Mouse (Mus musculus) retina, adult 2 months (tissue): Measurements from ENCODE around the gene Ccdc34.

ENCODE experiments used
- DNase-seq: peaks from one replicate; pipeline ENCODE4 v3.0.0-alpha.2; 2012; ENCODE audit warnings: low read depth, low spot score

The Ccdc34 gene

DNA sequence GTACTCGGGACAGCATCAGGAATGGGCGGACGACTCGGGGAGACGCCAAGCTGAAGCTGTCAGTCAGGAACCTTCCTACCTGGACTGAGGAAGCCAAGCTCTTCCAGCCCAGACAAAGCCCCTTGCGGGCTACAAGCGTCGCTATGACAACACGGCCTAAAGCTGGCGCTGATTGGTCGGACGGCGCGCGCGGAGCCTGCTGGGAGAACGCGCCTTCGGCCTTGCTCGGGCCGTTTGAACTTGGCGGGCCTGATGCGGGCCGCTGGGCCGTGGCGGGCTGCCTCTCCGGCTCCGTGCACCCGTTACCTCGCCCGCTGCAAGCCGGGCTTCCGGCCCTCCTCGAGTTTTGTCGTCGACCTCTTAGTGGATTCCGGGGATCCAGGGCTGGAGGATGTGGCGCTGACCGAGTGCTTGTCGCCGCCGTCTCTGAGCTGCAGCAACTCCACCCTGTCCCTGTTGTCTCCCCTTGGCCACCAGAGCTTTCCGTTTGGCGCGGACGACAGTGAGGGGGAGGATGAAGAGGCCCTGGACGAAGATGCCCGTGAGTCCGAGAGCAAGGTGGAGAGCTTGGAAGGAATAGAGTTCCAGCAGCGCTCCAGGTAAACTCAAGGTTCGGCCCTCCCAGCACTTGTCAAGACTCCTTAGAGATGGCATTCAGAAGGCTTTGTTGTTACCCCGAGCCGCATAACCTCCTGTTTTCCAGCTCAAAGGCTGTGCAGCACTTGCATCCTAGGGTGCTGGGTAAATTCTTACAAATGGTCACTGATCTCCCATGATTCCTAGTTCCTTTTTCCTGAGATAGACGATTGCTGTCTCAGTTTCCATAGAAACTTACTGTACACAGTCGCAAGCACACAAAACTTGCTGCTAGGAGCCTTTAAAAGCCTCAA, at the start of gene Ccdc34:
Gene Ccdc34 (plus strand): TSS at position 202 of the 890 bp plus-strand sequence.
- DNase-seq, result peak; percentile 84

DNA sequence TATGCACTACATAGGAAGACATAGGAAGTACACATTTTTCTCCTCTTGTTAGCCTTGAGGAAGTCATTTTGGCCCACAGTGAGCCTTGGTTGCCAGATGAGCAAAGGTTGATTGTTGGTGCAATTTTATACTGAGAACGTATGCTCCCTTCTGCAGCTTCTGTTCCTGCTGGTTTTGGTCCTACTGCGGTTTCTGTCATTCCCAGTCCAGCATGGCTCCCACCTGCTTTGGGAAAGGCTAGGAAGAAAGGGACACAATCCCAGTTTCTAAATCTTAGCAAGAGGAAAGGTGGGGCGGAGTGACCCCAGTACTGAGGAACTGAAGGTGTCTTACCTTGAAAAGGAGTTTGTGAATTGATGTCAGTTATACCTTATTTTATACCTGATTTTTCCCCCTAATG, 48.2 kb upstream of the Ccdc34 start:
- DNase-seq, result no peak

DNA sequence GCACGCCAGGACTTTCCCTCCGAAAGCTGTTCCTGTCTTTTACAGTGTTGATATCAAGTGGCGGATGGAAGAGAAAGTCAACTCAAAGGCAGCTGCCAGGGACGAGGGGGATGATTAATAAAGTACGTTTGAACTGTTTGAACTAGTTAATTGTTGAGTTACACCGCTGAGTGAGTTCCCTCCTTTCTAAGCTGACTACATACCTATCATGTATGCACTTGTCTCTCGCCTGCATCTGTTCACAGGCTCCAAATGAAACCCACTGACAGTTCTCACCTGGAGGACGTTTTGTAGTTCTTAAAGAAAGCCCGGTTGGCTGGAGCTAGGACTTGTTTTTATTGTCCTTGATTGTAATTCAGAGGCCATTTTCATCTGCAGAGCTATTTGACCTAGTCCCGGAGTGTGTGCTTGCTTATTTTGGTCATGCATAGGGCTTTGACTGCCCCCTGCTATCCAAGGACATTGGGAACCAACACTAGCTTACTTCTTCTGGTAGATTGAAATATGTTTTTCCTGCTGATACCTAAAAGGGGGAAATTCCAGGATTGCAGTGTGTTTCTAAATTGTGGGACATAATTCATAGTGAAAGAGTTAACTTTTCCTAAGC, 47.6 kb upstream of the Ccdc34 start:
- DNase-seq, result no peak

DNA sequence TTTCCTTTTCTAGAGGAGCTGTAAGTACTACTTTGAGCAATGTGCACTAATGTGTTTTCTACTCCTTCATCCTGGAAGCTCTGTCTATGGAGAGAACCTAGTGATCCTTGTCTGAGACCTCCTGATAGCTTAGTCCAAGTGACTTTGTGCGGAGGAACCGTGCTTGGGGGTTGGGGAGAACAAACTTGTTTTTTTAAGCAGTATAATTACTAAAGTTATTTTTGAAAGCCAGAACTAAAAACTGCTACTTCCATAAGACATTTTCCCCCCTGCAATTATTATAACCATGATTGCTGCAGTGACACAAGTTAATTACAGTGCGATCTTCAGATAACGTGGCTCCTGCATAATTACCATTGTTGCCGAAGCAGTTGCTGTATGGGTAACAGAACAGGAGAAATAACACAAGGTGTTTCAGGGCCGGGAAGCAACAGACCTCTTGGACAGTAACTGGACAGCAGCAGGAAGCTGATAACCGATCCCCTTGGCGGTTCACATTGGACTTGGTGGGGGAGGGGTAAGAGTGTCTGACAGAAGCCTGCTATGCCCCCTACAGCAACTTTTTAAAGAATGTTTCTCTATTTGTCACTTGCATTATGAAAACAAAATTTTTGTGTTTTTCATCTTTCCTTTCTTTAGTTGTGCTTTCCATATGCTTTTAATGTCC, 46.7 kb upstream of the Ccdc34 start:
- no peak for DNase-seq

DNA sequence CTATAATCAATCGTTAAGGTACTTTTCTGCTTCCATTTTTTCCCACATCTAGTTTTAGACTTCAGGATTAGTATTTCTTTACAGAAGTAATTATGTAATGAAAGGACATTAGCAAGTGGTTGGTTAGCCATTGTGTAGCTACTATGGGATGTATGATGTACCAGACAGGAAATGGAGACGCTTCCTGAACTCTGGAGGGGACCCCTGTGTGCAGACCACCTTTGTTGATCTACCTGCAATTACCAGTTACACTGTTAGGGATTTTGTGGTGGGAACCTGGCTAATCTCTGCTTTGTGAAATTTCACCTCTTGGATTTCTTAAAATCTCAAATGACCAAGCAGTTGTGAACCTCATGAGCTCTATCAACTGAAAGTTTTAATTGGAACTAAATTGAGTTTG, 45.3 kb upstream of the Ccdc34 start:
- DNase-seq, result no peak

DNA sequence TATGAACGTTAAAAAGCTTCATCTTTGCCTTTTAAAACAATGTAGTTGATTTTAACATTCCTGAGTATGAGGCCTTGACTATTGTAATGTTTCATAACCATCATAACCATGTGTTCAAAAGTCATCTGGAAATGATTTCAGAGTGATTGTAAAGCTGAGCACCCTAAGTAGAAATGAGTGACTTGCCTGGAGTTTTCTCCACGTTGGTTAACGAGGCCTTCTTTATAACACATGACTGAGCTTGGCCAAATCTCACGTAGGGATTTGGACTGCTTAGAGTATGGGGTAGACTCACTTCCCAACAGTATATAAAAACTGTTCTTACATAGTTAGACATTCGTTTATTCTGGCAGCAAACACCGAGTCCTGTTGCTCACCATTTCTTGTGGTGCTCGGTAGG, 44.7 kb upstream of the Ccdc34 start:
- DNase-seq, result no peak

DNA sequence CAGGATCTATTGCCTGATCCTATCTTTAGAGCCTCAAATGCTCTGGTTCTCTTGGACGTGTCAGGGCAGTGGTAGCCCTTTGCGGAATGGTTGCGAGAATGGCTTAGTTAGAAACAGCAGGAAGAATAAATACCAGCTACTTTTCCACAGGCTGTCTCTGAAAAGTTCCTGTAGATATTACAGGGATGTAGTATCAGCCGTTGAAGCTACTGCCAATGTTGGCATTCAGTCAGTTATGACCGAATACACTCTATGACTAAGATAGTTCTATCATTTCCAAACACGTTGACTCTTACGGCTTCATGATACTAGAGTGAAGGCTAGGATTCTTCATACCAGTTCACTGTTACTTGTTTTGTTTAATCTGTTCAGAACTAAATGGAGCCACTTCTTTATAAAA, 42.8 kb upstream of the Ccdc34 start:
- no peak for DNase-seq

DNA sequence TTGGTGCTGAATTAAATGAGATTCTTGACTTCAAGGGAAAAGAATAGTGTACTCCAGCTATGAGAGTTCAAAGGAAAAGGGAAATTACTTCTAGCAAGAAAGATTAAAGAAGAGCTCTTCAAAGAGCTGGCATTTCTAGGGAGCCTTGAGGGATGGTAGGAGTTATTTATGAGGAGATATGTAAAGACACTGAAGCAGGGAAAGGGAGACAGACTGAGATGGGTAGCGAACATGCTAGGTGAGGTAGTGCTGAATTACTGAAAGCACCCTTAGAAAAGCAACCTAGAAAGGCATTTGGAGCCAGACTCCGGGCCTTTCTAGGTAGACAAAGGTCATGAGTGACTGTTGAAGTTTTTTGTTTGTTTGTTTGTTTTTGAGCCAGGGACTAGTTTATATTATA, 41.4 kb upstream of the Ccdc34 start:
- no peak for DNase-seq

DNA sequence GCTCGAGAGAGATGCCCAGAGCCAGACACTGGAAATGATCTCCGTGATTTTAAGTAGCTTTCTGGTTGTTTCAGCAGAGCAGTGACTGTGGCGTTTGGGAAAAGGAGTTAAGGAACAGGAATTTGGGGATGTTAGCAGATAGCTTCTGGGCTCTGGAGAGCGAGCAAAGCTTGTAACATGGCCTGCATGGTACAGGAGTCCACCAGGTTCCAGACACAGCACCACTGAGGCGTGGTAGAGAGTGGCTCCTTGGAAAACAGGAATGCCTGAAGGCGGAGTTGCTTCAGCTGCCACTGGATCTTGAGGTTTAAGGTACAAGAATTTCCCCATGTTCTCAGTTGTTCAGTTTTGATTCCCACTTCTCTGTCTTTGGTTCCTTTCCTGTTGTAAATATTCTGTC, 40.3 kb upstream of the Ccdc34 start:
- no peak for DNase-seq

DNA sequence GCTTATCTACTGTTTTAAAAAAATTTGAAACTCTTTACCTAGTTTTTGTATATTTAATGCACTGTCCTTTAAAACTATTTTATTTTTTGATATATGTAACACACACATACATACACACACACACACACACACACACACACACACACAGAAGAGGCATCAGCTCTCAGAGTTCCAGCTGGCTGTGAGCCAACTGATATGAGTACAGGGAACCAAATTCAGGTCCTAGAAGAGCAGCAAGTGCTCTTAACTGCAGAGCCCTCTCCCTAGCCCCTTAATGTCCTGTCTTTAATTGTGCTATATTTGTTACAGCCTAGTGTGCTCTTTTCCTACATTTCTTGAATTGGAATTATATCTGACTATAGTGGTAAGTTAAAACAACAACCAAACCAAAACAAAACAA, 38.4 kb upstream of the Ccdc34 start:
- DNase-seq, result no peak

DNA sequence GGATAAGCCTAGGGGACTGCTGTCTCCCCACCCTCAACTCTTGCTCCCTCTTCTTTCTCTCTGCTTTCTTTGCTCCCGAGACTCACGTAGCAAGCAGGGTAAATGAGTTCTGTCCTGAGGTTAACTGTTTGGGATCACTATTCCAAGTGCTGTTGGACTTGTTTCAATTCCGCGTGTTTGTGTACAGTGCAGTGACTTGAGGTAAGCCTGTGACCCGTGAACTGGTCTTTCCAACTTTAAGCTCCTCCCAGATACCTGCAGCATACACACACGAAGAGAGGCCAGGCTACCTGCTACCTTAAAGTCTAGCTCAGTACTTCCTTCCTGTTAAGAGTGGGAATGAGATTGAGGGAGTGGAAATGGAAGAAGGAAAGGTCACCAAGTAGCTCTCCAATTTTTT, 34.2 kb upstream of the Ccdc34 start:
- no peak for DNase-seq

DNA sequence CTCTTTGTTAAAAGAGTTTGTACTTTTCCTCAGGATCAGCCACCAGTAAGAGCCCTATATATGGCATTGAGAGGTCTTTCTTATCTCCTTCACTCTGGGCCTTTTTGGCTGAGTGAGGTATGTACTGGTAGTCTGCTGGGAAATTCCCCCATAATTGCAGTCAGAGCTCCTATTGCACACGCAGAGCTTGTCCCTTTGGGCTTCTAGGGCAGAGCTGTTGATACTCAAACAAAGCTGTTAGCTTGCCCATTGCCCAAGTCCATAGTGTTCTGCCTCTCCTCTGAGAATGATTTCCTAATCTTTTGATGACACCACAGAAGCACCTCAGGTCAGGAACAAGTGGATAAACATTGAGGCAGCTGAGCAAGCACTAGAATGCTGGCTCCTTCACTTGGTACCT, 32.7 kb upstream of the Ccdc34 start:
- DNase-seq, result no peak

DNA sequence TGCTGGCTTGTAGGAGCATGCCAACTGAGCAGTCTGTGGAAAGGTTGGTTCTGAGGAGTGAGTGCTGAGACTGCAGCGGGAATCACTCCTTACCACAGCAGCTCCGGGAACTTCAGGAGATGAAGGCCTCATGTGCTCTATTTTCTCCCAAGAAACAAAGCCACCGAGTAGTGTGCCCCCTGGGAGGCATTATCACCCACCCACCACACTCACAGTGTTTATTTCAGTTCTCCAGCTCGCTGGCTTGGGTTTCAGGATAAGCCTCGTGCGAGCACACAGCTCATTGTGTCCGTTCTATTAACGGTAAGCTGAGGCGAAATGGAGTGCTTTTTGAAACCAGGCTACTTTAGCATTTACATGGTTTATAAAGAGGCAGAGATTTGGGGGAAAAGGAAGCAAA, 32.1 kb upstream of the Ccdc34 start:
- DNase-seq, result no peak

DNA sequence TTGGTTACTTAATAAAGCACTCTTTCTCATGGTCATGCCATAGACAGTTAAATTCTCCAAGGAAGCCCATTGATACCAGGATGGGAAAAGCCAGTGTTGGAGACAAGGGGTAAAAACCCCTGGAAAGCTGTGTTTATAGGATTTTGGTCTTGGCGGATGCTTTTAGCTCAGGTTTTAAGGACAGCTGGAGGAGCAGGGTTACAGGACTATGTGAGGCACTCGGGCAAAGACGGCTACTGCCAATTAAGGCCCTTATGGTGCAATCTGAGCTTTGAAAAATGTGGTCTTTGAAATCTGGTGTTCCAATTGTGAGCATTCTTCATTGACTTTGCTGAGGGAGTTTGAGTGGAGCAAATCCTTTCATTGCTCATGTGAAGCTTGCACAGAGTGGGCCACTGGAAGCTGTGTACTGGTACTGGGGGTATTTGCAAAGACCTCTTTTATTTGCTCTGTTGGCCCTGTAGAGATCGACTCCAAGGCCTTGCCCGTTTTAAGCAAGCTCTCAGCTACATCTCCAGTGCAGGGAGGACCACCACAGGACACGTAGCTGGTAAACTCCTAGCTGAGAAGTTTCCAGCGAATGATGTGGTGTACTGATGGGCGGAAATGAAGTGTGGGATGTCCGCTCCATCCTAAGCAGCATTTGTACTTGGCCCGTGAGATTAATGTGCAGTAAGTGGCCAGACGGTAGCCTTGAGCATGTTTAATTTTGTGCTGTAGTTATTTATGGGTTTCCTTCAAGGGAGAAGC, 31.4 kb upstream of the Ccdc34 start:
- DNase-seq, result no peak

DNA sequence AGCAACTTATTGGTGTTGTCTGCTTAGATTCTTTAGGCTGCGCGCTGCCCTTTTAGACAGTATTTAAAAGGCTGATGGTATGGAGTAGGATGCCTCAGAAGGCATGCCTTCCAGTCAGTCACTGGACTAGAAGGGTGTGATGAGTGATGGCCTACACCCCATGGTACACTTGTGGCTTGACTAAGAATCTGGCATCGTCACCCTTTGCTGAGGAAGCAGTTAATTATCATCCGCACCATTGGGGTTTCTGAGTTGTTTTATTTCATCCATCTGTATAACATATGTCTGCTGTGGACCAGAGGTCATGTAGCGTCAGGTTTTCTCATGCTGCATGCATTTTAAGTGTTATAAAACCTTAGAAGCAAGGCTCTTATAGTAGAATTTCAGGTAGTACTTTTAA, 29.7 kb upstream of the Ccdc34 start:
- no peak for DNase-seq

DNA sequence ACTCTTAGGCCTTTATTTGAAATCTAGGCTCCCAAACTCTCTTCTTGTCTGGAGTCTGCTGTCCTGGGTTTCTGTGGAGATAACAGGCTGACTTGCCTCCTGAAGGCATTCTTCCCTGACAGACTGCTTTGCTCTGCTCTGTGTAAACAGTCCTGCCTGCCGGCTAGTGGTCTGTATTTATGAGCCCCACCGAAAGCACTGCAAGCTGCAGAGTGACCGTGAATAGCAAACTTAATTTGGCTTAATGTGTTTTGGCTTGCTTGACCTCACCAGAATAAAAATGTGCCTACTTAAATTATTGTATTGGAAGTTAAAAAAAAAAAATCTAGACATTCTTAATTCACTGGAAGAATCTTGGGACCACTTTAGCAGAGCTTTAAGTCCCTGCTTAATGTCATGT, 28.4 kb upstream of the Ccdc34 start:
- DNase-seq, result no peak

DNA sequence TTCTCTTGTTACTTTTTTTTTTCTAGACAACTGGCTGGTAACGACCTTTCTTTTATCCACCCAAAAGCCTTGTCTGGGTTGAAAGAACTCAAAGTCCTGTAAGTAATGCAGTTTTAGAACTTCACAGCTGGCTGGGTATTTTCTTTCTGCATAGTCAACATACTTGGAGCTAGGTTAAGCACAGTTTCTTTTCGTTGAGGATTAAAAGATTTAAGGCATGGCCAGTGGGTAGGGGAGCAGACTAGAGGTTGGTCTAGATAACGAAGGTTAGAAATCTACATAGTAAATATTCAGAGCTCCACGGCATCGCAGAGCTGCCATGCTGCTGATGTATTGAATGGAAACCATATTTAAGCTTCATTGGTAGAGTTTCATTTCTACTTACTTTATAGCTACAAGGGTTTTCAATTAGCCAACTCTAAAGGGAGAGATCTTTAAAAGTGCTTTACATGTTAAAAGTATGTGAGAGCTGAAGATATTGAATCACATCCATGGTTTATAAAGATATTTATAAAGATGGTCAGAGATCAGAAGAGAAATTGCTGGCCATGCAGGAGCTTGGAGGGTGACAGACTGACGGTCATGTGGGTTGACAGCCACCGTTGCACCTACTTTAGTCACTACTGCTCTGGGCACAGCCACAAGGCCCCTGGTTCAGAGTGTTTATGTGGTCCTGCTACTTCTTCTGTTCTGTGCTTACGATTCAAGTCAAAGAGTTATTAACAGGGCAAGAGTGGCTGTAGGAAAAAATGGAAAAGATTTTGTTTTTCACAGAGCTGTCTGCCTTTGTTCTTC, 27.7 kb upstream of the Ccdc34 start:
- DNase-seq, result no peak

DNA sequence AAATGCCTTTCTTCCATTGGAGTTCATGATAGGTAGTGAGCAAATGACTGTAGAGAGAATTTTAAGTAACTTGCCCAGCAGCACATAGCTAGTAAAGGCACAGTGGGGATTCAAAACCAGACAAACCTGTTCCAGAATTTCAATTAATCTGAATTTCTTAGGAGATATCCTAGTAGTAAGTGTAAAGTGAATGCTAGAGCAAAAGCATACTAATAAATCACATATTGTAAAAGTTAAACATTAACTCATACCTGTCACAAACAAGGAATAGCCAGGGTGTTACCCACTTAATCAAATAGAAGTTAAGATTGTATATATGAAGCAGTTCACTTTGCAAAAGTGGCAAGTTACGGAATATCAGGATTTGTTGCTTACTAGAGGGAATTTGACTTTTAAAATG, 25.9 kb upstream of the Ccdc34 start:
- no peak for DNase-seq

DNA sequence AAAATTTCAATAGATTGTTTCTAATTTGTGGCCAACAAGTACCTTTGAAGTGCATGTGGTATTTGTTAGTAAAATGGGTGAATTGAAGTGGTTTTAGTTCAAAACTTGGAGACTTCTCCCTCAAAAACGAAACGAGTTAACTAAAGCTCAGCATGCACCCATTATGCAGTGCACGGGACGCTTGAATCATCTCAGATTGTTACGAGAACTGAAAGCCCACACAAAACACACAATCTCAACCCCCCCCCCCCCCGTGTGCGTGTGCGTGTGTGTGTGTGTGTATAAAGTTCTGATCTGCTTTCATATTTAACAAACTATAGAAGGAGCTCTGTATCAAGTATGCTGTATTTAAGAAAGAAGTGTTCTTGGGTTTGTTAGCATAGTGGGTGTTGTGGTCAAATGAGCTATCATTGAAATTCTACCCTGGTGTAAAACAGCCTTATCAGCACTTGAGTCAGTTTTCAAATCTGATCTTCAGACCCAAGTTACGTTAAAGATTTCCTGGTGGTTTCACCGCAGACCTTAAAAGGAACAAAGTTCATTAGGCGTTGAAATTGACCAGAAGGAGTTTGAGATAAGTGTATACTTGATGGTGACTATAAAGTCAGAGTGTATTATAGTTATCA, 25.1 kb upstream of the Ccdc34 start:
- DNase-seq, result no peak

DNA sequence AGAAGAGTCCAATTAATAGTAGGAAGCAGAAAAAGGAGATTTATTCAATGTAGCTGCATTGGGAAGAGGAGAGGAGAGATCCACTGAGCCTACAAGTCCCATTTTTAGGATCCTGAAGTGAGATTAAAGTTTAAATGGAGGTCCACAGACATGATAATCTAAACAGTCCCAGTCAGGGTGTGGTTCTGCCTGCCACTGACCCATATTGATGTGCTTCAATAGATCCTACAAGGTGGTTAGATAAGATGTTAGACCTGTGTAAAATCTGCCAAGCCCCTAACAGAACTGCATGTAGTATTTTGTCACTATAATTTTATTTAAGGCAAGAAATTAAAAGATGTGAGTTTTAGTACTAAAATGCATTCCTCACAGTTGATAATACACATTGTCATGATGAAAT, 24.2 kb upstream of the Ccdc34 start:
- no peak for DNase-seq

DNA sequence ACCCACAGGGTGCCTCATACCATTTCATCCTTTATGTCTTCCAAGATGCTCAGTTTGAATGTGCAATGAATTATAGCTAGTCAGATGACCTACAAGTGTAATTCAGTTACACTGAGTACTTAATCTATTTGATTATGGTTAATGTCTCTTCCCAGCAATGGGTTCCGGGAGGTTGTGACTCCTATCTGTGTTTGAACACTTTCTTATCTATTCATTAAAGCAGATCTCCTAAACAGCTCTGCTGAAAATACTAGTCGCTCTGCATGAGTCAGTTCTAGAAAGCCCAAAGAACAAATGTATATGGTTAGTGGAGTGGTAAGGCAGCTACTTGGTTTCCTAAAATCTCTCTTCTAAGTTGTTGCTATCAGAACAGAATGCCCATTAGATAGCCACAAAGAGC, 22.6 kb upstream of the Ccdc34 start:
- DNase-seq, result no peak
